Mouse (Mus musculus): ENCODE results near the gene Gm4707.
"Not testable (repeated sequence)": the region's sequence is repeated elsewhere in the genome, so short reads cannot be mapped to it uniquely, and the experiment has no call there.

DNA sequence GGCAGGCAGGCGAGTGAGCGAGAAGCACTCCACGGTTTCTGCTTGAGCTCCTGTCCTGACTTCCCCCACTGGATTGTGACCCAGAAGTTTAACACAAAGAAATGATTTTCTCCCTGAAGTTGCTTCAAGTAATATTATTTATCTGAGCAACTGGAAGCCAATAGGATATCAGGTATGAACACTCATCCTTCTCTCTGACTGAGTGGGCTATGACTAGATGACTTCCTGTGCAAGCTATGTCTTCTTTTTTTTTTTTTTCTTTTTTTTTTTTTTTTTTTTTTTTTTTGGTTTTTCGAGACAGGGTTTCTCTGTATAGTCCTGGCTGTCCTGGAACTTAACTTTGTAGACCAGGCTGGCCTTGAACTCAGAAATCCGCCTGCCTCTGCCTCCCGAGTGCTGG, 2.4 kb downstream of the Gm4707 start:
- TF ChIP-seq CTCF (IDR thresholded peaks at IDR 0.05; ENCODE audit: control insufficient read depth, insufficient read depth, low read length); POLR2A (IDR thresholded peaks at IDR 0.05; ENCODE audit: borderline replicate concordance, control insufficient read depth, low read depth, low read length): not testable (repeated sequence)
